Comparison of ENCODE assay signal across 8 mouse cellular contexts in the genomic region with DNA sequence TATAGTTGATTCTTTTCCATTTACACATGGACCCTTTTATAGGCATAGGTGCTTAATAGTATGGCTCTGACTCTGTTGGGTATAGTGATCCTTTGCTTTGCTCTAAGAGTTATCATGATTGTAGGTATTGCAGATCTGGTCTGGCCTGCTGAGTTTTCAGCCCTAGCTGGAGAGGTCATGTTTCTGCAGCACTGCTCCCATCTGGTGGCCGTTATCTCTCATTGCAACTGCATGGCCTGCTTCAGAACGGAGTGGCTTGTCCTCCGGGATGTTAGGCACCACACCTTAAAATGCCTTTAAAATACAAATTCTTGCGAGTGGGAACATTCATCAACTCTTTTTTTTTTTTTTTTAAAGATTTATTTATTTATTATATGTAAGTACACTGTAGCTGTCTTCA.
A peak's percentile ranks its signal among the peaks of the same experiment; 100 is the strongest.
DNase-seq lines count a peak whose midpoint lies in the region; TF ChIP-seq lines count a peak whose summit lies in the region.

No protein-coding gene starts in this region.

- H3K36me3 ChIP-seq in liver, adult 2 months (ENCODE audit: control insufficient read depth, insufficient read depth, low read length), result peaks cover 6% of the 10 kb centered on the region

- H3K4me3 ChIP-seq in liver, adult 2 months (ENCODE audit: insufficient read depth, low read depth, low read length), result no peak overlapping the region

- H3K9ac ChIP-seq in liver, adult 2 months (ENCODE audit: low read depth, low read length), result no peak overlapping the region

- no peaks in the 10 kb centered on the region for H3K27me3 ChIP-seq in liver, adult 2 months (ENCODE audit: control insufficient read depth, insufficient read depth, low read length)

- H3K79me2 ChIP-seq in liver, adult 2 months (ENCODE audit: control insufficient read depth, insufficient read depth, low read length), result 0 out of 2 replicates have a peak, but pooled peaks cover 2% of the 10 kb centered on the region

- 13% methylated on average over 4 of the region's 4 CpGs for WGBS in liver, adult 2 months

- peak; percentile 88 for DNase-seq in CD4-positive, CD25-positive, alpha-beta regulatory T cell, adult 2 months (ENCODE audit: low read depth, low spot score)
- peak; percentile 59 for DNase-seq in T-cell, adult 2 months (ENCODE audit: low spot score)
- DNase-seq in cerebellum, postnatal 14 days, result peak; percentile 77 to 80
- peak; percentile 47 for DNase-seq in gastrocnemius, postnatal 25 days
- DNase-seq in kidney, adult 18-20 months, result peak; percentile 69
- peak; percentile 54 for DNase-seq in liver, adult 2 months (ENCODE audit: extremely low read depth, low read depth, low spot score)
- peak; percentile 39 for DNase-seq in ovary, postnatal 14 days (ENCODE audit: low spot score)
- peak; percentile 68 for DNase-seq in thymus, postnatal 14 days

- H3K27ac ChIP-seq in liver, adult 2 months (replicated peaks; ENCODE audit: insufficient read depth, low read depth, low read length), result no peak overlapping the region

- peak; percentile 97 for TF ChIP-seq CTCF in liver, adult 2 months (IDR thresholded peaks at IDR 0.05; ENCODE audit: low read depth, low read length)

- peaks cover 1% of the 10 kb centered on the region; the same call in 1 of the 2 replicates for H3K4me1 ChIP-seq in liver, adult 2 months (ENCODE audit: control insufficient read depth, insufficient read depth, low read length)

- TF ChIP-seq POLR2A in liver, adult 2 months (IDR thresholded peaks at IDR 0.05; ENCODE audit: extremely low read depth, insufficient read depth, low read length), result no peak
